Mouse (Mus musculus): Measurements from ENCODE around the gene Gm14295.
"Not testable (repeated sequence)": the region's sequence is repeated elsewhere in the genome, so short reads cannot be mapped to it uniquely, and the experiment has no call there.

Gm14295 gene

DNA sequence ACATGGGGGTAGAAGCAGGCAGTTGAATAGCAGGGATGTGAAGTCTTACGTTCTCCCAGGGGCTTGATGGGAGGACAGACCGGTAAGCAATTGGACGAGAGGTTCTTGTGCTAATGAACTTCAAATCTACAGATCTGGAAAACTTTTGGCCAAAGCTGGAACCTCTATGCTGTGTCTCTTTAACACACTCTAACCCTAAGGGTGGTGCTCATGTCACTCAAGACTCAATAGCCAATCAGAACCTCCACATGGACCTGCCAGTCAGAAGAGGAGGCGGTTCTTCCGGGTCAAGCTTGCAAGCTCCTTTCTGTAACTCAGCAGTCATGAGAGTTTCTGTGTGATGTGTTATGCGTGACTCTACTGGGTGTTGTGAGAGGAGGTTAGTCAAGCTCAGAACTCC, at the start of gene Gm14295:
Gene Gm14295 (plus strand): TSS at position 301 of the 400 bp plus-strand sequence.
- DNase-seq (ENCODE audit: low read depth, low spot score), result not testable (repeated sequence)

DNA sequence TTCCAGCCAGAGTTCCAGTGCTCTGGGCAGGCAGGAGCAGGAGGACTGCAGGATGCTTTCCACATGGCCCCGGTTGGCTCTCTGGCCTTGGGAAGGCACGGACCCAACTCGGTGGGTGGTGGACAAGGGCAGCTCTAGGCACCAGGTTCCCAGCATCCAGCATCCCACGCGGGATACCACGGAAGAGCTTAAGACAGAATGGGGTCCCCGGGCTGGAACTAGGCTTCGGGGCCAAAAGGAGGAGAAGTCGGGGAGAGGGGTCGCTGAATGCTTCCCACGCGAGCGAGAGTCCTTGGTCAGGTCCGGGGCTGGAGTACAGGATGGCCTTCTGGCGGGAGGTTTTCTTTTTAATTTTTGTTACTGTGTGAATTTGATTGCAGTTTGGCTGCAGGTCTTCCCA, 373 bp downstream of the Gm14295 start:
- not testable (repeated sequence) for DNase-seq (ENCODE audit: low read depth, low spot score)

DNA sequence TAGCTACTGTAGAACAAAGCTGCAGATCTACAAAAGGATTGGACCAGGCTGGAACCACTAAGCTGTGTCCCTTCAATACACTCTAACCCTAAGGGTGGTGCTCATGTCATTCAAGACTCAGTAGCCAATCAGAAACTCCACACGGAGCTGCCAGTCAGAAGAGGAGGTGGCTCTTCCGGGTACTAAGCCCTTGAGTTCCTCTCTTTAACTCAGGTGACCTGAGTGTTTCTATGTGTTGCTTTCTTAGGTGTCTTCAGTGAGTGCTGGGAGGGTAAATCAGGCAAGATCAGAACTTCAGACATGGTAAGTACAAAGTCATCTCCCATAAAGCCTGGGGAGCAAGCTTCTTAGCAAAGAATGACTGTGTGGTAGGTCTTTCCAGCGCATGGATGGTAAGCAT, 32.4 kb downstream of the Gm14295 start, which contains the start of gene Gm14408:
Gene Gm14408 (plus strand): TSS at position 301 of the 400 bp plus-strand sequence.
- DNase-seq (ENCODE audit: low read depth, low spot score), result not testable (repeated sequence)

Measured in brain, embryonic 18.5 days (tissue).